Mouse (Mus musculus): ENCODE measurements at regions not wholly inside any gene's neighbourhood (a gene's known extent, or its start where the extent isn't known, plus 50 kb on each side); places are given as distances from the start of the nearest gene placed in this dataset.

DNA sequence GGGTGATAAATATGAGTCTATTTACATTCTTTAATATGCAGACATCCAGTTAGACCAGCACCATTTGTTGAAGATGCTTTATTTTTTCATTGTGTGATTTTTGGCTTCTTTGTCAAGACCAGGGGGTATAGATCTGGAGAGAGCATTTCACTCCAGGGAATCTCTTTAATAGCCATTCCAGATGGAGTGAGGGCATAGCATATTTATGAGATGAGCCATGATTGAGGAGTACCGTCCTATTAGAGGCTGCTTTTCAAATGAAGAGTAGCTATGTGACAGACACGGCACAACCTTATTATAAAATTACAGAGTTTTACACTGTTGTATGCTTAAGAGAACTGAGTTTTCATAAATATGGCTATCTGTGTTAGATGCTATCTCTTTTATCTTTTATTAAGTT lies 448.6 kb upstream of the Impg1 start:
- TF ChIP-seq EP300 (IDR thresholded peaks at IDR 0.05; ENCODE audit: insufficient read depth, low read depth, low read length) (no peak), CTCF (IDR thresholded peaks at IDR 0.05; ENCODE audit: low read depth, low read length) (no peak), POLR2A (IDR thresholded peaks at IDR 0.05; ENCODE audit: insufficient read depth, low read length) (no peak)
